Mouse (Mus musculus) c-Kit-positive CD71-negative TER-119-negative erythroid progenitor cells, embryonic 14.5 days (primary cell): Measurements from ENCODE around the gene Tmem169.
A peak's percentile ranks its signal among the peaks of the same experiment; 100 is the strongest.

Experiments used
- DNase-seq: peaks from one replicate; pipeline ENCODE4 v3.0.0-alpha.2; 2013; ENCODE audit warnings: low read depth

Gene Tmem169

GRCm38 (mm10) chr1:72286904-72287303 is 2.7 kb downstream of the Tmem169 start:
- no peak for DNase-seq

- no peak for DNase-seq
Observed at GRCm38 (mm10) chr1:72287893-72288292, 3.7 kb downstream of the Tmem169 start.

- DNase-seq = no peak
Observed at GRCm38 (mm10) chr1:72288527-72289150, 4.5 kb downstream of the Tmem169 start.

GRCm38 (mm10) chr1:72290896-72291295 is 6.7 kb downstream of the Tmem169 start:
- no peak for DNase-seq

- no peak for DNase-seq
Observed at GRCm38 (mm10) chr1:72291421-72291820, 7.3 kb downstream of the Tmem169 start.

- DNase-seq = no peak
Observed at GRCm38 (mm10) chr1:72291925-72292324, 7.8 kb downstream of the Tmem169 start.

GRCm38 (mm10) chr1:72293869-72294663 is 9.9 kb downstream of the Tmem169 start:
- no peak for DNase-seq

GRCm38 (mm10) chr1:72295746-72296145 is 11.6 kb downstream of the Tmem169 start:
- no peak for DNase-seq

- no peak for DNase-seq
Observed at GRCm38 (mm10) chr1:72301845-72302244, 17.7 kb downstream of the Tmem169 start.

- DNase-seq = no peak
Observed at GRCm38 (mm10) chr1:72306241-72306640, 22.1 kb downstream of the Tmem169 start.

GRCm38 (mm10) chr1:72306679-72307181 is 22.6 kb downstream of the Tmem169 start:
- DNase-seq = no peak

GRCm38 (mm10) chr1:72307317-72307798 is 23.2 kb downstream of the Tmem169 start, which contains the start of gene Xrcc5:
Xrcc5 (plus strand) TSS chr1:72307421.
- peak; percentile 88 for DNase-seq

- DNase-seq = no peak
Observed at GRCm38 (mm10) chr1:72308919-72309318, 24.8 kb downstream of the Tmem169 start.

GRCm38 (mm10) chr1:72309744-72310424 is 25.7 kb downstream of the Tmem169 start:
- no peak for DNase-seq

- DNase-seq = no peak
Observed at GRCm38 (mm10) chr1:72312701-72313398, 28.7 kb downstream of the Tmem169 start.

- DNase-seq = peak; percentile 50
Observed at GRCm38 (mm10) chr1:72313399-72314039, 29.4 kb downstream of the Tmem169 start.

- DNase-seq = no peak
Observed at GRCm38 (mm10) chr1:72315447-72315846, 31.3 kb downstream of the Tmem169 start.

GRCm38 (mm10) chr1:72316409-72316808 is 32.2 kb downstream of the Tmem169 start:
- no peak for DNase-seq

- no peak for DNase-seq
Observed at GRCm38 (mm10) chr1:72316901-72317300, 32.7 kb downstream of the Tmem169 start.

- no peak for DNase-seq
Observed at GRCm38 (mm10) chr1:72320759-72321158, 36.6 kb downstream of the Tmem169 start.

GRCm38 (mm10) chr1:72323248-72323647 is 39.1 kb downstream of the Tmem169 start:
- DNase-seq = no peak
